ENCODE assay signal across 27 mouse cellular contexts in the genomic region with DNA sequence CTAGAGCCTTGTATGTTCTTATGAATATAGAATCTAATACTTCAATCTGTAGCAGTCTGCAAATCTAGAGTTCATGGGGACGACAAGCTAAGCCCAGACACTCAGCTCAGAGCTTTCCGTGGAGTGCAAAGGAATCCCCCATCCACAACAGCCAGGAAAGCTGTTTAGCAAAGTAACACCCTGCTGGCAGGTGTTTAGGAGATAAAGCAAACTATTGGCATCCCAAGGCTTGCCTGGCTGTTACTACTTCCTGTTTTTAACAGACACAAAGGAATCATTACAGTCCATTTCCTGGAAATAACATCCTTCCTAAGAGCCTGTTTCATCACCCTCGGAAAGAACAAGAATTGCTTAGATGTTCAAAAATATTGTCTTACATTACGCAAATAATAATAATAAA. TPM values are rescaled to one million over a fixed set of nuclear protein-coding genes. Genes with fewer than 3 reads are reported as not detected.
DNase-seq lines count a peak whose midpoint lies in the region; ATAC-seq and TF ChIP-seq lines count a peak whose summit lies in the region.
"Had no signal": no experiment of that assay in that cellular context is flagged by ENCODE, and none has a peak within 500 bp of the region (broad histone marks: within the 10 kb centered on the region; RNA-seq: fewer than 3 reads in every experiment).

No protein-coding gene starts in this region.

- H3K4me2 ChIP-seq in hindbrain, embryonic 14.5 days (replicated peaks), result no peak overlapping the region
- H3K4me2 ChIP-seq in forebrain, embryonic 16.5 days (ENCODE audit: low read length), result no peak overlapping the region
- H3K4me2 ChIP-seq: embryonic facial prominence, embryonic 13.5 days; embryonic facial prominence, embryonic 15.5 days; forebrain, embryonic 12.5 days had no signal

- H3K27ac ChIP-seq in hindbrain, embryonic 14.5 days, result no peak overlapping the region
- H3K27ac ChIP-seq in forebrain, embryonic 16.5 days (ENCODE audit: low read length), result no peak overlapping the region
- H3K27ac ChIP-seq: embryonic facial prominence, embryonic 13.5 days; embryonic facial prominence, embryonic 15.5 days; forebrain, embryonic 10.5 days; forebrain, embryonic 12.5 days had no signal

- H3K36me3 ChIP-seq in G1E (replicated peaks), result peaks cover 10% of the 10 kb centered on the region
- no peaks in the 10 kb centered on the region for H3K36me3 ChIP-seq in hindbrain, embryonic 14.5 days (replicated peaks; ENCODE audit: control insufficient read depth, insufficient read depth)
- no peaks in the 10 kb centered on the region for H3K36me3 ChIP-seq in forebrain, embryonic 16.5 days (ENCODE audit: control insufficient read depth, insufficient read depth)

- TF ChIP-seq CTCF in G1E (IDR thresholded peaks at IDR 0.05; ENCODE audit: low read depth, low read length), result no peak

- peaks cover 4% of the 10 kb centered on the region; the same call in 1 of the 2 replicates for H3K27me3 ChIP-seq in G1E (ENCODE audit: insufficient read depth, low read length)
- H3K27me3 ChIP-seq in hindbrain, embryonic 14.5 days (ENCODE audit: control insufficient read depth, insufficient read depth, low read length), result no peaks in the 10 kb centered on the region
- no peaks in the 10 kb centered on the region for H3K27me3 ChIP-seq in forebrain, embryonic 16.5 days (replicated peaks; ENCODE audit: control insufficient read depth, insufficient read depth, low read length)
- H3K27me3 ChIP-seq: embryonic facial prominence, embryonic 13.5 days; embryonic facial prominence, embryonic 15.5 days; forebrain, embryonic 12.5 days; Patski had no signal

- no peak overlapping the region for H3K9ac ChIP-seq in hindbrain, embryonic 14.5 days
- H3K9ac ChIP-seq in forebrain, embryonic 16.5 days (replicated peaks; ENCODE audit: low read depth, low read length), result no peak overlapping the region
- H3K9ac ChIP-seq: embryonic facial prominence, embryonic 13.5 days; embryonic facial prominence, embryonic 15.5 days; forebrain, embryonic 12.5 days; forebrain, postnatal 0 days had no signal

- H3K4me1 ChIP-seq in G1E (ENCODE audit: insufficient read depth, low read depth, low read length), result peaks cover 31% of the 10 kb centered on the region
- no peaks in the 10 kb centered on the region for H3K4me1 ChIP-seq in hindbrain, embryonic 14.5 days (replicated peaks; ENCODE audit: control insufficient read depth, insufficient read depth, low read length)
- H3K4me1 ChIP-seq in forebrain, embryonic 16.5 days (replicated peaks; ENCODE audit: control insufficient read depth, insufficient read depth, low read length), result no peaks in the 10 kb centered on the region
- H3K4me1 ChIP-seq: forebrain, embryonic 12.5 days had no signal

- 69% methylated on average over 4 of the region's 4 CpGs for WGBS in hindbrain, embryonic 14.5 days
- WGBS in forebrain, embryonic 16.5 days, result 61% methylated on average over 4 of the region's 4 CpGs

- H3K9me3 ChIP-seq in G1E (replicated peaks), result no peaks in the 10 kb centered on the region
- no peaks in the 10 kb centered on the region for H3K9me3 ChIP-seq in hindbrain, embryonic 14.5 days (ENCODE audit: control insufficient read depth, low read length)
- no peaks in the 10 kb centered on the region for H3K9me3 ChIP-seq in forebrain, embryonic 16.5 days (ENCODE audit: control insufficient read depth, low read length)
- H3K9me3 ChIP-seq: embryonic facial prominence, embryonic 13.5 days; embryonic facial prominence, embryonic 15.5 days; forebrain, embryonic 10.5 days; forebrain, embryonic 12.5 days had no signal

- DNase-seq in ES-CJ7 (ENCODE audit: low read depth, low spot score), result peak; percentile 62
- peak; percentile 27 for DNase-seq in G1E (ENCODE audit: low spot score)
- peak; percentile 87 for DNase-seq in R1 (ENCODE audit: low read depth, low spot score)
- no peak for DNase-seq in right cerebral cortex, adult 18-20 months
- no peak for DNase-seq in hindbrain, embryonic 14.5 days (ENCODE audit: low spot score)
- DNase-seq in kidney, postnatal 36 days, result no peak
- DNase-seq: adrenal gland, adult 8-10 months; adrenal gland, postnatal 14 days; adrenal gland, postnatal 36 days; cerebellum, adult 11 months; cerebellum, adult 18-20 months; cerebellum, adult 8-10 months; cerebellum, adult 9-11 months; cerebellum, postnatal 14 days; cerebellum, postnatal 36 days; embryo, embryonic 11 days; forebrain, postnatal 0 days had no signal

- H3K4me3 ChIP-seq in G1E (ENCODE audit: low read depth, low read length), result no peak overlapping the region
- H3K4me3 ChIP-seq in hindbrain, embryonic 14.5 days (replicated peaks; ENCODE audit: low read length), result no peak overlapping the region
- no peak overlapping the region for H3K4me3 ChIP-seq in forebrain, embryonic 16.5 days (replicated peaks; ENCODE audit: low read length)
- H3K4me3 ChIP-seq: embryonic facial prominence, embryonic 13.5 days; embryonic facial prominence, embryonic 15.5 days; erythroblast, embryonic 14.5 days; forebrain, embryonic 10.5 days; forebrain, embryonic 12.5 days had no signal

- peak; percentile 8; the same call in 1 of the 2 replicates for ATAC-seq in G1E (ENCODE audit: extremely low read depth, insufficient number of reproducible peaks, low FRiP score, poor library complexity, severe bottlenecking)
- peak; percentile 38 for ATAC-seq in granulocyte monocyte progenitor cell, adult 5-6 weeks (replicated peaks; ENCODE audit: poor library complexity, severe bottlenecking)
- ATAC-seq in hindbrain, embryonic 14.5 days (ENCODE audit: low FRiP score), result no peak
- ATAC-seq in forebrain, embryonic 16.5 days, result no peak
- ATAC-seq: activated CD4-positive, CD25-positive, alpha-beta regulatory T cell, adult 4 months; forebrain, embryonic 14.5 days; forebrain, postnatal 0 days; Patski had no signal

RNA-seq across cellular contexts. Expression of a gene that starts 12.4 kb away (rescaled TPM):
- total RNA-seq in G1E (2014; fragmentation: Nextera tagmentation) (14.8 and 24.3 TPM in 2 replicates), G1E (2017) (6.3 and 7.9 TPM in 2 replicates)
- 5.5 and 8.2 TPM in 2 replicates for polyA plus RNA-seq in G1E (2012)
- 16.7 and 34.1 TPM in 2 replicates for total RNA-seq in granulocyte monocyte progenitor cell, adult 5-6 weeks (2014; fragmentation: Nextera tagmentation)
- total RNA-seq in granulocyte monocyte progenitor cell, adult 5-6 weeks (2017), result 15.9 and 23.7 TPM in 2 replicates
- polyA plus RNA-seq in hindbrain, embryonic 14.5 days (2014; fragmentation: Nextera tagmentation; extraction: Ambion mirVana), result 21.0 and 33.4 TPM in 2 replicates
- 28.5 and 29.2 TPM in 2 replicates for polyA plus RNA-seq in forebrain, embryonic 16.5 days (2015; fragmentation: Nextera tagmentation; extraction: Ambion mirVana)

RNA-seq across cellular contexts. Expression of a gene that starts 12.6 kb away (rescaled TPM):
- total RNA-seq in G1E (2014; fragmentation: Nextera tagmentation) (1.7 TPM in 1 of 2 replicates, not detected in the other), G1E (2017) (0.17 and 0.27 TPM in 2 replicates)
- polyA plus RNA-seq in G1E (2012), result 0.30 and 0.53 TPM in 2 replicates
- total RNA-seq in granulocyte monocyte progenitor cell, adult 5-6 weeks (2014; fragmentation: Nextera tagmentation), result 5.7 TPM in 2 replicates
- 3.6 and 5.4 TPM in 2 replicates for total RNA-seq in granulocyte monocyte progenitor cell, adult 5-6 weeks (2017)
- polyA plus RNA-seq in hindbrain, embryonic 14.5 days (2014; fragmentation: Nextera tagmentation; extraction: Ambion mirVana), result 10.5 and 12.6 TPM in 2 replicates
- 9.7 and 10.6 TPM in 2 replicates for polyA plus RNA-seq in forebrain, embryonic 16.5 days (2015; fragmentation: Nextera tagmentation; extraction: Ambion mirVana)

Comparison
In these comparisons a context has a peak if more than half of its experiments do, and no peak if none do; other contexts are left out.
1. DNase-seq: peak in ES-CJ7 (single experiment), G1E (single experiment) and R1 (single experiment); none in right cerebral cortex, adult 18-20 months (single experiment), hindbrain, embryonic 14.5 days (single experiment) and kidney, postnatal 36 days (0 of 2).
2. ATAC-seq: peak in G1E (single experiment) and granulocyte monocyte progenitor cell, adult 5-6 weeks (single experiment); none in hindbrain, embryonic 14.5 days (single experiment) and forebrain, embryonic 16.5 days (single experiment).